Mouse (Mus musculus) neural tube, embryonic 10.5 days (tissue): ENCODE measurements around the gene Ppp6r1.
A peak's percentile ranks its signal among the peaks of the same experiment; 100 is the strongest.

ENCODE experiments used
- DNase-seq: peaks from one replicate; pipeline ENCODE4 v3.0.0-alpha.2; 2017; ENCODE audit warnings: low spot score; ENCODE audit errors: extremely low spot score

The Ppp6r1 gene

GRCm38 (mm10) chr7:4658912-4659551 is at the start of gene Ppp6r1:
Gene Ppp6r1, minus strand, starts transcription at chr7:4659019.
- peak; percentile 91 for DNase-seq

- peak; percentile 35 for DNase-seq
These were observed 46.3 kb upstream of the Ppp6r1 start for GRCm38 (mm10) chr7:4705098-4705497.

- DNase-seq = no peak
These were observed 44.4 kb upstream of the Ppp6r1 start for GRCm38 (mm10) chr7:4703195-4703594.

- no peak for DNase-seq
These were observed 43.5 kb upstream of the Ppp6r1 start for GRCm38 (mm10) chr7:4702334-4702733.

- no peak for DNase-seq
These were observed 34.2 kb upstream of the Ppp6r1 start for GRCm38 (mm10) chr7:4693004-4693403.

- DNase-seq = peak; percentile 46
These were observed 32.3 kb upstream of the Ppp6r1 start for GRCm38 (mm10) chr7:4690951-4691653.

GRCm38 (mm10) chr7:4690387-4690786 is 31.6 kb upstream of the Ppp6r1 start, which contains the start of gene Brsk1:
Gene Brsk1, plus strand, starts transcription at chr7:4690604.
- DNase-seq = peak; percentile 97

- peak; percentile 92 for DNase-seq
These were observed 26.0 kb upstream of the Ppp6r1 start, which contains the start of gene Hspbp1 for GRCm38 (mm10) chr7:4684632-4685417. Gene Hspbp1, minus strand, starts transcription at chr7:4685068.

GRCm38 (mm10) chr7:4684203-4684602 is 25.4 kb upstream of the Ppp6r1 start:
- DNase-seq = no peak

GRCm38 (mm10) chr7:4683307-4683706 is 24.5 kb upstream of the Ppp6r1 start:
- DNase-seq = no peak

- DNase-seq = no peak
These were observed 16.4 kb upstream of the Ppp6r1 start for GRCm38 (mm10) chr7:4675200-4675599.

GRCm38 (mm10) chr7:4674114-4674731 is 15.4 kb upstream of the Ppp6r1 start:
- DNase-seq = no peak

- no peak for DNase-seq
These were observed 13.1 kb upstream of the Ppp6r1 start for GRCm38 (mm10) chr7:4671956-4672355.

- no peak for DNase-seq
These were observed 11.9 kb upstream of the Ppp6r1 start for GRCm38 (mm10) chr7:4670655-4671255.

- no peak for DNase-seq
These were observed 10.3 kb upstream of the Ppp6r1 start for GRCm38 (mm10) chr7:4669156-4669555.

GRCm38 (mm10) chr7:4668506-4668905 is 9.7 kb upstream of the Ppp6r1 start:
- no peak for DNase-seq

- no peak for DNase-seq
These were observed 8.1 kb upstream of the Ppp6r1 start for GRCm38 (mm10) chr7:4666871-4667270.

- no peak for DNase-seq
These were observed 4.9 kb upstream of the Ppp6r1 start for GRCm38 (mm10) chr7:4663742-4664141.

- no peak for DNase-seq
These were observed 4.4 kb upstream of the Ppp6r1 start for GRCm38 (mm10) chr7:4663179-4663578.

- DNase-seq = no peak
These were observed 1.2 kb upstream of the Ppp6r1 start for GRCm38 (mm10) chr7:4659911-4660443.
